Mouse (Mus musculus) stomach, embryonic 15.5 days (tissue): Measurements from ENCODE around the gene Tgtp2. TPM values are rescaled to one million over a fixed set of nuclear protein-coding genes. Genes with fewer than 3 reads are reported as not detected.
"Not testable (repeated sequence)": the region's sequence is repeated elsewhere in the genome, so short reads cannot be mapped to it uniquely, and the experiment has no call there.

Experiments used
- ATAC-seq: fragments of 200-750 bp; cut with Nextera tagmentation; 2 replicates; pipeline ENCODE4 v1.8.0; 2017; ENCODE audit warnings: low read depth, moderate number of reproducible peaks, moderate TSS enrichment; ENCODE audit not compliant: insufficient read depth, low FRiP score
- H3K27ac ChIP-seq: fragments of 300-500 bp; sonication (generic); 2 replicates; pipeline ENCODE4 v1.5.1; 2015; ENCODE audit warnings: mild to moderate bottlenecking, inconsistent platforms
- H3K27me3 ChIP-seq: fragments of 300-500 bp; sonication (generic); replicated peaks from 2 replicates; pipeline ENCODE4 v1.6.1; 2015; ENCODE audit warnings: inconsistent platforms
- H3K36me3 ChIP-seq: fragments of 300-500 bp; sonication (generic); 2 replicates; pipeline ENCODE4 v1.6.1; 2015; ENCODE audit warnings: inconsistent platforms
- H3K4me1 ChIP-seq: fragments of 300-500 bp; sonication (generic); 2 replicates; pipeline ENCODE4 v1.6.1; 2015; ENCODE audit warnings: inconsistent platforms
- H3K4me2 ChIP-seq: fragments of 300-500 bp; sonication (generic); 2 replicates; pipeline ENCODE4 v1.6.1; 2015; ENCODE audit warnings: mild to moderate bottlenecking, inconsistent platforms
- H3K4me3 ChIP-seq: fragments of 300-500 bp; sonication (generic); replicated peaks from 2 replicates; pipeline ENCODE4 v1.5.1; 2015; ENCODE audit warnings: inconsistent platforms
- H3K9ac ChIP-seq: fragments of 300-500 bp; sonication (generic); 2 replicates; pipeline ENCODE4 v1.6.1; 2015; ENCODE audit warnings: inconsistent platforms
- H3K9me3 ChIP-seq: fragments of 300-500 bp; sonication (generic); 2 replicates; pipeline ENCODE4 v1.6.1; 2016; ENCODE audit warnings: inconsistent platforms
- WGBS: fragments of 180-500 bp; shearing (Covaris S2); methylation state at CpG from one replicate; pipeline ENCODE4 v1.1.7; 2015; 5-methylcytosine and 5-hydroxymethylcytosine counted together
- polyA plus RNA-seq: library from polyadenylated mRNA; unstranded; fragments of >200 nt; fragmentation: Nextera tagmentation; extraction: Ambion mirVana; gene quantifications from 2 replicates; pipeline ENCODE4 v1.2.1, GENCODE M21; 2015

Tgtp2 gene
- polyA plus RNA-seq, 1 experiment from 2014 or later: 1.1 TPM

DNA sequence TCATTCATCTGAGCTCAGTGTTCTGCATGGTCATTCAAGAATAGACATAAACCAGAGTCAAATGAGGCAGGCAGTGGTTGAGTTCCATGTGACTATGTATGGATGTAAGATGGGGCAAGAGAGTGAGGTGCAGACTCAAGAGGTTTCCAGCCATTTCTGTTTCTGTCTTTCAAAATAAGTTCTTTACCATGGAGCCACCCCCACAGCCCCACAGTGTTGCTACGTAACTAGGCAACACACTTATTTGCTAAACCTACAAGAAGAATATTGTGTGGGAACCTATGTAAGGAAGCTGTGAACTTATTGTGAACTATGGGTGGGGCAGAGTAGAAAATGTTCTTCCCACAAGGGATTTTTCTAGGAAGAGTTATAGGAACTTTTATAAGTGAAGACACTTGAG lies 19.1 kb upstream of the Tgtp2 start:
- no peak overlapping the region for H3K27ac ChIP-seq
- no peaks in the 10 kb centered on the region for H3K36me3 ChIP-seq
- no peaks in the 10 kb centered on the region for H3K27me3 ChIP-seq
- peaks cover 5% of the 10 kb centered on the region; the same call in 1 of the 2 replicates for H3K4me1 ChIP-seq
- no peaks in the 10 kb centered on the region for H3K9me3 ChIP-seq
- no peak overlapping the region for H3K9ac ChIP-seq
- H3K4me2 ChIP-seq: no peak overlapping the region
- WGBS: 64% methylated on average over 1 of the region's 1 CpGs
- no peak for ATAC-seq
- no peak overlapping the region for H3K4me3 ChIP-seq

GRCm38 (mm10) chr11:49081886-49082285 lies 17.9 kb upstream of the Tgtp2 start:
- H3K27ac ChIP-seq: no peak overlapping the region
- H3K4me1 ChIP-seq: no peaks in the 10 kb centered on the region
- H3K4me3 ChIP-seq: no peak overlapping the region
- no peak overlapping the region for H3K9ac ChIP-seq
- ATAC-seq: no peak
- no peaks in the 10 kb centered on the region for H3K27me3 ChIP-seq
- no peak overlapping the region for H3K4me2 ChIP-seq
- H3K9me3 ChIP-seq: no peaks in the 10 kb centered on the region
- 69% methylated on average over 3 of the region's 3 CpGs for WGBS
- H3K36me3 ChIP-seq: no peaks in the 10 kb centered on the region

DNA sequence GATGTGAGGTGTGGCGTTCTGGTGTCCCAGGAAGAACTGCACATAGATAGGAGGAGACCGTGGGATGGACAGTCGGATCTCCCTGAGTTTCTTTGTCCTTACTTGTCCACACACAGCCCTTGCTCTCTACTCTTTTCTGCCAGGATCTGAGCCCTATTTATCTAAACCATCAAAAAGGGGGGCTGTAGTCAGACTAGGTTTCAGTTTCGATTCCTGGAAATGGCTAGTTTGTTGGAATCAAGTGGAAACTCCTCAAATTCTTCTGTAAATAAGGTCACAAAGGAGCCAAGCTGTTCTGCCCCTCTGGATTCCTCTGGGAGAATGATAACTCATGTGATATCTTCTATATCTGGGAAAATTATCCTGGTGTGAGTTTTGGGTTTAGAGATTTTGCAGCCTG lies 17.4 kb upstream of the Tgtp2 start:
- Histone ChIP-seq H3K27ac (no peak overlapping the region), H3K36me3 (no peaks in the 10 kb centered on the region), H3K4me2 (no peak overlapping the region), H3K9ac (no peak overlapping the region), H3K27me3 (no peaks in the 10 kb centered on the region), H3K4me3 (no peak overlapping the region), H3K9me3 (no peaks in the 10 kb centered on the region), H3K4me1 (no peaks in the 10 kb centered on the region)
- no peak for ATAC-seq
- 70% methylated on average over 4 of the region's 4 CpGs for WGBS

- no peak overlapping the region for H3K27ac ChIP-seq
- 63% methylated on average over 1 of the region's 1 CpGs for WGBS
- no peaks in the 10 kb centered on the region for H3K9me3 ChIP-seq
- no peak overlapping the region for H3K9ac ChIP-seq
- H3K4me1 ChIP-seq: no peaks in the 10 kb centered on the region
- no peak for ATAC-seq
- no peaks in the 10 kb centered on the region for H3K36me3 ChIP-seq
- no peak overlapping the region for H3K4me2 ChIP-seq
- H3K4me3 ChIP-seq: no peak overlapping the region
- H3K27me3 ChIP-seq: no peaks in the 10 kb centered on the region
Measured at GRCm38 (mm10) chr11:49080636-49081035, 16.6 kb upstream of the Tgtp2 start.

- no peak overlapping the region for H3K4me3 ChIP-seq
- WGBS: 70% methylated on average over 3 of the region's 3 CpGs
- H3K36me3 ChIP-seq: no peaks in the 10 kb centered on the region
- H3K4me2 ChIP-seq: no peak overlapping the region
- H3K27me3 ChIP-seq: no peaks in the 10 kb centered on the region
- H3K27ac ChIP-seq: no peak overlapping the region
- no peak for ATAC-seq
- no peaks in the 10 kb centered on the region for H3K4me1 ChIP-seq
- no peaks in the 10 kb centered on the region for H3K9me3 ChIP-seq
- no peak overlapping the region for H3K9ac ChIP-seq
Measured at GRCm38 (mm10) chr11:49078719-49079118, 14.7 kb upstream of the Tgtp2 start.

- no peaks in the 10 kb centered on the region for H3K36me3 ChIP-seq
- H3K4me2 ChIP-seq: no peak overlapping the region
- 66% methylated on average over 1 of the region's 1 CpGs for WGBS
- H3K27ac ChIP-seq: no peak overlapping the region
- no peaks in the 10 kb centered on the region for H3K27me3 ChIP-seq
- no peak for ATAC-seq
- H3K4me3 ChIP-seq: no peak overlapping the region
- no peaks in the 10 kb centered on the region for H3K4me1 ChIP-seq
- H3K9me3 ChIP-seq: no peaks in the 10 kb centered on the region
- no peak overlapping the region for H3K9ac ChIP-seq
Measured at GRCm38 (mm10) chr11:49077012-49077411, 13.0 kb upstream of the Tgtp2 start.

- not testable (repeated sequence) for ATAC-seq, H3K27me3 ChIP-seq, H3K9me3 ChIP-seq, H3K4me2 ChIP-seq, H3K36me3 ChIP-seq, H3K27ac ChIP-seq, H3K4me1 ChIP-seq, H3K4me3 ChIP-seq, H3K9ac ChIP-seq
- WGBS: 56% methylated on average over 6 of the region's 6 CpGs
Measured at GRCm38 (mm10) chr11:49076001-49076757, 12.2 kb upstream of the Tgtp2 start, which contains the start of gene Ifi47. TSS of gene Ifi47 (plus strand) at chr11:49076587.

GRCm38 (mm10) chr11:49068358-49068757 lies 4.4 kb upstream of the Tgtp2 start:
- Histone ChIP-seq H3K27ac (no peak overlapping the region), H3K27me3 (no peaks in the 10 kb centered on the region), H3K9ac (no peak overlapping the region), H3K9me3 (no peaks in the 10 kb centered on the region), H3K4me3 (no peak overlapping the region), H3K4me2 (no peak overlapping the region), H3K36me3 (no peaks in the 10 kb centered on the region), H3K4me1 (no peaks in the 10 kb centered on the region)
- 81% methylated on average over 1 of the region's 1 CpGs for WGBS
- no peak for ATAC-seq

DNA sequence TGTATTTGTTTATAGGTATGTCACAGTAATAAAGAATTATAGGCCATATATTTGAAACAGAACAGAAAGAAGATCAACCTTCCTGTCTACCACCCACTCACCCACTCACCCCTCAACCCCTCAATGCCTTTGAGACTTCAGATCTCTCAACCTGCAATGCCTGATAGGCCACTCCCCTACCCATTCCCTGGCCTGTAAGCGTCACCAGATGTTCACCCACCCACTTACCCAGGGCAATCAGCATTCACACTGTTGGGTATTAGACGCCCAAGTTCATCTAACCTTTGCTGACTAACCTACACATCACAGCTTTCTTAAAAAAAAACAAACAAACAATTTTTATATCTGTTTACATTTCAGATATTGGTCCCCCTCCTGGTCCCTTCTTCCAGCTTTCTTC lies 2.1 kb downstream of the Tgtp2 start:
- not testable (repeated sequence) for H3K4me1 ChIP-seq, H3K4me3 ChIP-seq, H3K36me3 ChIP-seq, H3K27me3 ChIP-seq, H3K9ac ChIP-seq, H3K4me2 ChIP-seq, H3K9me3 ChIP-seq, H3K27ac ChIP-seq, ATAC-seq
- 41% methylated on average over 2 of the region's 2 CpGs for WGBS

- H3K27me3 ChIP-seq, H3K36me3 ChIP-seq, H3K9me3 ChIP-seq, H3K27ac ChIP-seq, H3K9ac ChIP-seq, H3K4me1 ChIP-seq, H3K4me3 ChIP-seq, ATAC-seq, H3K4me2 ChIP-seq: not testable (repeated sequence)
- WGBS: 64% methylated on average over 2 of the region's 3 CpGs
Measured at GRCm38 (mm10) chr11:49060061-49060460, 3.9 kb downstream of the Tgtp2 start.

GRCm38 (mm10) chr11:49051894-49052293 lies 12.1 kb downstream of the Tgtp2 start:
- H3K4me1 ChIP-seq, H3K27me3 ChIP-seq, H3K9ac ChIP-seq, H3K27ac ChIP-seq, H3K4me3 ChIP-seq, H3K4me2 ChIP-seq, ATAC-seq, H3K9me3 ChIP-seq, H3K36me3 ChIP-seq: not testable (repeated sequence)
- WGBS: no CpG with 5 or more reads among the region's 5 CpGs

DNA sequence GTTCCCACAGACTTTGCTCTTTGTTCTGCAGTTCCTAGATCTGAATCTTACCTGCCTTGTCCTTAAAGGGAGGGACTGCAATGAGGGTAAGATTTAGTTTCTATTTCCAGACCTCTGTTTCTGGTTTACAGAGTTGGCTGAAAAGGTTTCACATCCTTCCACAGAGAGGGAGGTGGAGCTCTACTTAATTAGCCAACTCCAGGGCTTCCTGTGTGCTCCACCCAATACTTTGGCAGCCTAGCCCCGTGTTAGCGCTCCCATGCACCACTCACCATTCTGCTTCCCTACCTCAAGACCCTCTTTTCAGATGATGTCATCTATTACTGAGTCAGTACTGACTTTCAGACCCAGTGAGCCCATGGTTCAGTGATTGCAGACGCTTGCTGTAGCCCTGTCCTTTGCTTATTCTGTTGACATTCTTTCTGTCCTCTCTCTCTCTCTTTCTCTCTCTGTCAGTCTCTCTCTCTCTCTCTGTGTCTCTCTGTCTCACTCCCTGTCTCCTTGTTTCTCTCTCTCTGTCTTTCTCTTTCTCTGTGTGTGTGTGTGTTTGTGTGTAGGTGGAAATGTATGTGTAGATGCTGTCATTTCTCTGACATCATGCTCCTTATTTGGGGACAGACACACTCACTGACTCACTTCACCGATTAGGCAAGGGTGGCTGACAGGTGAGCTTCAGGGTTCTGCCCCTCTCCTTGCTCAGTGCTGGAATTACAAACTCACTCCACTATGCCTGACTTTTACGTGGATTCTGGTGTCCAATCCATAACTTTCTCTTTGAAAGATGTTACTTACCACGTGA lies 12.7 kb downstream of the Tgtp2 start, which contains the start of gene 9930111J21Rik2:
Gene 9930111J21Rik2, minus strand, starts transcription at position 150 of the 799 bp plus-strand sequence.
- H3K4me1 ChIP-seq, ATAC-seq, H3K9ac ChIP-seq, H3K4me2 ChIP-seq, H3K4me3 ChIP-seq, H3K27me3 ChIP-seq, H3K9me3 ChIP-seq, H3K27ac ChIP-seq, H3K36me3 ChIP-seq: not testable (repeated sequence)
- WGBS: 63% methylated on average over 1 of the region's 6 CpGs
